Mouse (Mus musculus): ENCODE measurements at regions not wholly inside any gene's neighbourhood (a gene's known extent, or its start where the extent isn't known, plus 50 kb on each side); places are given as distances from the start of the nearest gene placed in this dataset.

- TF ChIP-seq POLR2A (IDR thresholded peaks at IDR 0.05; ENCODE audit: borderline replicate concordance, insufficient read depth, low read length), result no peak
- TF ChIP-seq CTCF (IDR thresholded peaks at IDR 0.05; ENCODE audit: borderline replicate concordance, insufficient read depth, low read depth, low read length), result no peak
Measured at GRCm38 (mm10) chr5:45137198-45137973, 312.6 kb downstream of the Qdpr start.
